Comparison of ENCODE assay signal across 8 mouse cellular contexts in genomic region chr7:81706416-81707391, GRCm38 (mm10). TPM values are rescaled to one million over a fixed set of nuclear protein-coding genes. Genes with fewer than 3 reads are reported as not detected.
A peak's percentile ranks its signal among the peaks of the same experiment; 100 is the strongest.
DNase-seq lines count a peak whose midpoint lies in the region; ATAC-seq and TF ChIP-seq lines count a peak whose summit lies in the region.

No protein-coding gene starts in this region.

- ATAC-seq in hindbrain, embryonic 12.5 days (ENCODE audit: low FRiP score), result peak; percentile 82
- peak; percentile 86 for ATAC-seq in neural tube, embryonic 13.5 days (ENCODE audit: low read depth)

- no peaks in the 10 kb centered on the region for H3K36me3 ChIP-seq in forebrain, embryonic 10.5 days (replicated peaks)
- H3K36me3 ChIP-seq in hindbrain, embryonic 12.5 days, result no peaks in the 10 kb centered on the region
- H3K36me3 ChIP-seq in neural tube, embryonic 13.5 days, result no peaks in the 10 kb centered on the region

- peak overlapping the region; percentile 84 for H3K9ac ChIP-seq in hindbrain, embryonic 12.5 days
- peak overlapping the region; percentile 84 for H3K9ac ChIP-seq in neural tube, embryonic 13.5 days

- peak overlapping the region; percentile 89 for H3K4me2 ChIP-seq in hindbrain, embryonic 12.5 days (replicated peaks)
- H3K4me2 ChIP-seq in neural tube, embryonic 13.5 days, result peak overlapping the region; percentile 81

- H3K27me3 ChIP-seq in forebrain, embryonic 10.5 days (ENCODE audit: poor library complexity, severe bottlenecking), result peaks cover 63% of the 10 kb centered on the region
- H3K27me3 ChIP-seq in hindbrain, embryonic 12.5 days, result peaks cover 33% of the 10 kb centered on the region
- H3K27me3 ChIP-seq in neural tube, embryonic 13.5 days, result peaks cover 20% of the 10 kb centered on the region

- H3K27ac ChIP-seq in layer of hippocampus, adult 2 months, result peak overlapping the region; percentile 83
- H3K27ac ChIP-seq in forebrain, embryonic 10.5 days, result peak overlapping the region; percentile 86
- peak overlapping the region; percentile 74 for H3K27ac ChIP-seq in hindbrain, embryonic 12.5 days
- peak overlapping the region; percentile 75 for H3K27ac ChIP-seq in neural tube, embryonic 13.5 days (replicated peaks)

- H3K4me3 ChIP-seq in layer of hippocampus, adult 2 months, result peak overlapping the region; percentile 69
- H3K4me3 ChIP-seq in forebrain, embryonic 10.5 days, result peak overlapping the region; percentile 73
- peak overlapping the region; percentile 72 for H3K4me3 ChIP-seq in hindbrain, embryonic 12.5 days
- H3K4me3 ChIP-seq in neural tube, embryonic 13.5 days, result peak overlapping the region; percentile 73

- 1% methylated on average over 112 of the region's 114 CpGs for WGBS in forebrain, embryonic 10.5 days
- under 1% methylated on average over 79 of the region's 114 CpGs for WGBS in hindbrain, embryonic 12.5 days
- WGBS in neural tube, embryonic 13.5 days, result 0% methylated on average over 75 of the region's 114 CpGs

- TF ChIP-seq CTCF in layer of hippocampus, adult 2 months (conservative IDR thresholded peaks at IDR 0.05), result no peak

- H3K9me3 ChIP-seq in forebrain, embryonic 10.5 days, result peaks cover 8% of the 10 kb centered on the region; the same call in 1 of the 2 replicates
- H3K9me3 ChIP-seq in hindbrain, embryonic 12.5 days (replicated peaks), result 0 out of 2 replicates have a peak, but pooled peaks cover 5% of the 10 kb centered on the region
- H3K9me3 ChIP-seq in neural tube, embryonic 13.5 days, result peaks cover 2% of the 10 kb centered on the region; the same call in 1 of the 2 replicates

- peaks cover 18% of the 10 kb centered on the region for H3K4me1 ChIP-seq in forebrain, embryonic 10.5 days
- H3K4me1 ChIP-seq in hindbrain, embryonic 12.5 days, result peaks cover 13% of the 10 kb centered on the region
- H3K4me1 ChIP-seq in neural tube, embryonic 13.5 days (replicated peaks), result peaks cover 22% of the 10 kb centered on the region

- DNase-seq in layer of hippocampus, adult 2 months (ENCODE audit: low spot score in 2 of 2), result peak in 1 of 2 experiments; percentile 18
- no peak for DNase-seq in layer of hippocampus, postnatal 14 days (ENCODE audit: low spot score in 2 of 2)
- peak; percentile 52 for DNase-seq in adrenal gland, postnatal 10 days
- DNase-seq in forebrain, embryonic 10.5 days (ENCODE audit: extremely low spot score, low spot score), result peak; percentile 53
- DNase-seq in liver (peak; percentile 62), adipocyte (ENCODE audit: low spot score) (no peak)

RNA-seq across cellular contexts. Expression of gene Homer2, which starts 0.6 kb away (rescaled TPM):
- total RNA-seq in layer of hippocampus, adult 2 months (2021), result 10 to 100 TPM; 90.4 to 92.1 TPM
- total RNA-seq in layer of hippocampus, postnatal 14 days (2021), result 100 to 1,000 TPM in 1 of 2 experiments, 10 to 100 TPM in 1; 96.9 to 104 TPM
- total RNA-seq in adrenal gland, postnatal 10 days (2021), result 1 to 10 TPM; 4.1 to 8.3 TPM
- polyA plus RNA-seq in forebrain, embryonic 10.5 days (2016; fragmentation: Nextera tagmentation; extraction: Ambion mirVana), result 12.6 and 13.1 TPM in 2 replicates
- polyA plus RNA-seq in hindbrain, embryonic 12.5 days (2016; fragmentation: Nextera tagmentation; extraction: Ambion mirVana), result 29.3 and 34.8 TPM in 2 replicates
- polyA plus RNA-seq in neural tube, embryonic 13.5 days (2015; fragmentation: Nextera tagmentation; extraction: Ambion mirVana), result 30.5 and 31.9 TPM in 2 replicates

RNA-seq across cellular contexts. Expression of gene Ramac, which starts 56.0 kb away (rescaled TPM):
- 10 to 100 TPM; 73.9 to 76.4 TPM for total RNA-seq in layer of hippocampus, adult 2 months (2021)
- total RNA-seq in layer of hippocampus, postnatal 14 days (2021), result 10 to 100 TPM; 63.1 to 64.2 TPM
- total RNA-seq in adrenal gland, postnatal 10 days (2021), result 10 to 100 TPM; 41.5 to 45.5 TPM
- 127 and 129 TPM in 2 replicates for polyA plus RNA-seq in forebrain, embryonic 10.5 days (2016; fragmentation: Nextera tagmentation; extraction: Ambion mirVana)
- 117 and 125 TPM in 2 replicates for polyA plus RNA-seq in hindbrain, embryonic 12.5 days (2016; fragmentation: Nextera tagmentation; extraction: Ambion mirVana)
- 127 and 151 TPM in 2 replicates for polyA plus RNA-seq in neural tube, embryonic 13.5 days (2015; fragmentation: Nextera tagmentation; extraction: Ambion mirVana)

Comparison
In these comparisons a context has a peak if more than half of its experiments do, and no peak if none do; other contexts are left out.
1. DNase-seq: peak in adrenal gland, postnatal 10 days (single experiment), forebrain, embryonic 10.5 days (single experiment) and liver (single experiment); none in layer of hippocampus, postnatal 14 days (0 of 2) and adipocyte (single experiment).
2. RNA of gene Homer2, which starts 0.6 kb away (total RNA-seq): 96.9 to 104 TPM in layer of hippocampus, postnatal 14 days and 90.4 to 92.1 TPM in layer of hippocampus, adult 2 months; 4.1 to 8.3 TPM in adrenal gland, postnatal 10 days; every median in the first group is over 4 times any median in the second.
3. Peak in every context shown above with its lines, with median percentiles within 50 percentile points of each other: H3K27ac ChIP-seq and H3K4me3 ChIP-seq.